Mouse (Mus musculus) B cell, adult 2 months (primary cell): ENCODE results near the gene Apbb2.

Experiments used
- DNase-seq, 2 experiments: peaks; one replicate each; pipeline ENCODE4 v3.0.0; 2022

Gene Apbb2

DNA sequence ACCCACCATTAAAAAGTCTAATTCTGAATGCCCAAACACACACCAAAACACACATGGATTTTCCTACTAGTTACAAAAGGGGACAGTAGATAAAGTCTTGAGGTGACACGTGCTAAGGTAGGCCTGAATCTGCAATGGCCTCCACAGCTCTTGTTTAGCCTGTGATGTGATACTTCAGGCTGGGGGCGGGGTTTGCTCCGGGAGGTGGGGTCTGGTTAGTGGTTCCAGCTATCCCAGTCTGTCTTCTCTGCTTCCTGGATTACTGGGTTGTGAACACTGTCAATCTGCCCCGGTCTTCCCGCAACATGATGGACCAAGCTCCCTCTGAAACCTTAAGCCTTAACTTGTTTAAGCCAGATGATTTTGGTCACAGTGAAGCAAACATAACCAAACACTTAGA is 210.0 kb downstream of the Apbb2 start:
- DNase-seq = no peak

DNA sequence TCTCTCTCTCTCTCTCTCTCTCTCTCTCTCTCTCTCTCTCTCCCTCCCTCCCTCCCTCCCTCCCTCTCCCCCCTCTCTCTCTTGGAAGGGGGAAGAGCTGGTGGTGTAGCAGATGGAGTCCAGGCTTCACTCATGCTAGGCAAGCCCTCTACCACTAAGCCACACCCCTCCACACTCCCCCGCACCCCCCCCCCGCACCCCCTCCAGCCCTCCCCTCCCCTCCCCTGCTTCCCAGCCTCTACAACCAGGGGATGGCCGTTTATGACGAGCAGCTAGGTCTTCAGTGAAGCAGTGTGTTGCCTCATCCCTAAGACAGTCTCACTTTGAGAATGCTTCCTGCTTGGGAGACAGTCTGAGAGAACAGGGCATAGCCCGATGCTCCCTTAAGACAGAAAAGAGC is 210.6 kb downstream of the Apbb2 start:
- no peak for DNase-seq

DNA sequence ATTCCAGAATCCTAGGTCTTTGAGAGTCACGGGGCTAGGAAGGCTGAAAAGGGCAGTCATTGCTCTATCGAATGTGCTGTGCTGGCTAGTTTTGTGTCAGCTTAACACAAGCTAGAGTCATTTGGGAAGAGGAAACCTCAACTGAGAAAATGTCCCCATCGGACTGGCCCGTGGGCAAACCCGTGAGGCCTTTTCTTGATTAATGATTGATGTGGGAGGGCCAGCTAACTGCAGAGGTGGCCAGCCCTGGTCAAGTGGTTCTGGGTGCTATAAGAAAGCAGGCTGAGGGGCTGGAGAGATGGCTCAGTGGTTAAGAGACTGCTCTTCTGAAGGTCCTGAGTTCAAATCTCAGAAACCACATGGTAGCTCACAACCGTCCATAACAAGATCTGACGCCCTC is 212.2 kb downstream of the Apbb2 start:
- DNase-seq = no peak

DNA sequence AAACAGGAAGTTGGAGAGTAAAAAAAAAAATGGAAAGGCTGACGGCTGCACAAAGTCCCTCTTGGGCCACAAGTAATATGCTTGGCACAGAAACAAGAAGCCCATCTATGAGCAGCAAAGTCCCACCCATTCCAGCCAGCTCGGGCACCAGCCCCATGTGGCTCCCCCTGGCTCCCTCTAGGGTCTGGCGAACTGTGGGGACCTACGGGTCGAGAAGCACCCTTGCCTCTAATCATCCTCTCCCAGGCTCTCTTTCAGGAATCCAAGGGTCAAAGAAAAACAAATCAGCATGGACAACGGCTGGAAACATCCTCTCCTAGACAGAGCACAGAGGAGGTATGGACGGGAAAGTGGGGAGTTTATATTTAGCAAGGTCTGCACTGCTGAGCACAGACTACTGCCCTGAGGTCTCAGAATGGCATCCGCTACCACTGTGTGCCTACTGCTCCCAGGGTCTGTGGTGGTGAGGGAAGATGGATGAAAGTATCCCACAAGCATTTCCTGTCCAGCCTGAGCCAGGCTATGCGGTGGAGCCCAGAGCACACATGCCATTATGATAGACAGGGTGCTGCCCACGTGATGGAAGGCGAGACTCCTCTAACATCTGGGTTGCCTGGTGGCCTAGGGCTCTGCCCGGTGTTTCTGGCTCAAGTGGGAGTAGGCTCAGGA is 212.7 kb downstream of the Apbb2 start:
- no peak for DNase-seq

DNA sequence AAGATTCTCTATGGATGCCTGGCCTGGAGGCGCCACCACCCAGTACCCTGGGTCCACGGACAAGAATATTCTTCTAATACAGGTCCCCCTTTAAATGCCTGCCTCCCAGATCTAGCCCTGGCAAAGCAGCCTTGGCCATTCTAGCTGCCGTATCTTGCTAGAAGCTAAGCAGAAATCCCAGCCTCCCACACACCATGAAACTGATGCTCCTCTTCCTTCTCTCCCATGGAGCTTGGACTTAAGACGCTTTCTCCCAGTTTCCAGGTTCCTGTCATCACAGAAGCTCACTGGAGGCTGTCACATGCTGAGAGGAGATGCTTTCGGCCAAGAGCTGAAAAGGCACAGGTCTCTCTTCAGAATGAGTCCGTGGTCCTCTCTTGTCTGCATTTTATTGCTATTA is 213.3 kb downstream of the Apbb2 start:
- DNase-seq = no peak

DNA sequence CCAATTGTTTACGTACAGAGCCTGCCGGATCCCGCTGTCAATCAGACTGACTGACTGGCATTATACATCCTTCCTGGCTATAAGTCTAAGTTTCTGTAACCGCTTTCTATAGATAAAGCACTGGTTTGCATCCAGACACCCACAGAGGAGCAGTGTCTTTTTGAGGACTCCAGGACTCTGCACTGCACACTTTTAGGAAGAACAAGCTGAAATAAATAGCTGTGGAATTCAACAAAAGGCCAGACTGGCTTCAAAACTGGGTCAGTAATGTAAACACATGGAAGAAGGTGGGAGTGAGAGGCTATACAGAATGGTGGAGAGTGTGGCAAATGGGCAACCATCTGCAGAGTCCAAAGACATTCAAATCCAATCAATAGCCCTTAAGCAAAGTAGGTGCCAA is 218.0 kb downstream of the Apbb2 start:
- no peak for DNase-seq

DNA sequence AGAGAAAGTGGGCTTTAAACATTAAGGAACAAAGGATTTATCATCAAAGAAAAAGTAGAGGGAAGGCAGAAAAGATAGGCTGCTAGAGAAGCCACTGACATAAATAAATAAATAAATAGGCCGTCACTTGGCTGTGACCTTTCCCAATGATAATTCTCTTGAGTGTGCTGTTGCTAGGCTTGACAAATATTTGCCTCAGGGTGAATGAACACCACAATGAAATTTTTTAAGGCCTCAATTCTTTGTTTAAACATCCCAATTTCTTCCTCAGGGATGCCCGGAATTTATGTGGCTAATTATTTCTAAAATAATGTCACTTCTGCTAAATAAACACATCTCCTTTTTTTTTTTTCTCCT is 219.3 kb downstream of the Apbb2 start:
- DNase-seq = no peak

DNA sequence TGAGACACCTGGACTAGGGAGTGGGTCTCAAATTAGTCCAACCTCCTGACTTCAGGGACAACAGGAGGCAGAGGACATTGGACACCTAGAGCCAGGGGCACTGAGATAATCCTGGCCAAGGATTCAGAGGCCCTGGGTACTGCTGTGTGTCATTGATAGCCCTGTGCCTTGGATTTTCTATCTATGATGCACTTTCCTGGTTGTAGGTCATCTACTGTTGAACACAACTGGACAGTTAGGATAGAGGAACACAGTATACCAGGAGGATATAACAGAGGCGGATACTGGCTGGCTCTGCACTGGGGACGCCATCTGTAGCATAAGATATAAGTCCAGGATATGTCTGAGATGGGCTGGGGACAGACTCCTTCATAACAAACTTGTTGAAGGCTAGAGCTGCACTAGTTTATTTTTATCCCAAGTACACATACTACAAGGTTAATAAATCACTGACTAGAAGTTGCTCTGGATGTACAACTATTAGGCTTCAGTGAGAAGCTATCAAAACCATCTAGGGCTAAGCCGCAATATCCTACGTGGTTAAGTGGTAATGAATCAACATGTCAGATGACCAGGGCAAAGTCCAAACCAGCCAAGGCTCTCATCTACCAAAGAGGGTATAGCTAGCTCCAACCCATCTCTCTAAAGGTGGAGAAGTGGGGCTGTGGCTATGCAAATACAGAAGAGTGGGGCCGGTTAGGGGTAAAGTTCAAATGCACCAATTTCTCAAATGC is 219.9 kb downstream of the Apbb2 start:
- no peak for DNase-seq

DNA sequence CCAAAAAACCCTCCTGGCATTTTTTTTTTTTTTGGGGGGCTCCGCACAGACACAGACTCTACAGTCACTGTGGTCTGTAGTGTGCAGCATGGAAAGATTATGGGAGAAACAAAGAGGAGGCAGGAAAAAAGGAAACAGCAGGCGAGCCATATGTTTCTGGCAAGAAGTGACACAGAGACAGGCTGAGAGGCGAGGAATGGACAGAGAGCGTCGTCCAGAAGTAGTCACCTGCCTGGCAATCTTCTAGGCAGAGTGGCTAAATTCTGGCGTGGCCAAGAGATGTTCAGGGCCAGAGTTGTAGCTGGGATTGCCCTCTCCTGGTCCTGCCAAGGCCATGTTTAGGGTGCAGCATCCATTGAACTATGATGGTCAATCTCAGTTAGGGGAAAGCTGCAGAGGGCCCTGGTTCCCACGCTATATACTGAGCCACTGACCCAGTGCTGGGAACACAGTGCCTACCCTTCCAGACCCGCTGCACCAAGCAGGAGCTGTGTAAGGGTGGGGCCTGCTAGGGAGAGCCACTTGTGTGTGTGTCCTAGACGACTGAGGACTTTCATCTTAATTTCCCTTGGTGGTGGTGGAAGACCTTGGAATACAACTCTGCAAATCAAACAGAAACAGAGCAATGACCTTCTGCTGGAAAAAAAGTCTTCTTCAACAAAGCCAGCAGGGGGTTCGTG is 224.7 kb downstream of the Apbb2 start:
- no peak for DNase-seq

DNA sequence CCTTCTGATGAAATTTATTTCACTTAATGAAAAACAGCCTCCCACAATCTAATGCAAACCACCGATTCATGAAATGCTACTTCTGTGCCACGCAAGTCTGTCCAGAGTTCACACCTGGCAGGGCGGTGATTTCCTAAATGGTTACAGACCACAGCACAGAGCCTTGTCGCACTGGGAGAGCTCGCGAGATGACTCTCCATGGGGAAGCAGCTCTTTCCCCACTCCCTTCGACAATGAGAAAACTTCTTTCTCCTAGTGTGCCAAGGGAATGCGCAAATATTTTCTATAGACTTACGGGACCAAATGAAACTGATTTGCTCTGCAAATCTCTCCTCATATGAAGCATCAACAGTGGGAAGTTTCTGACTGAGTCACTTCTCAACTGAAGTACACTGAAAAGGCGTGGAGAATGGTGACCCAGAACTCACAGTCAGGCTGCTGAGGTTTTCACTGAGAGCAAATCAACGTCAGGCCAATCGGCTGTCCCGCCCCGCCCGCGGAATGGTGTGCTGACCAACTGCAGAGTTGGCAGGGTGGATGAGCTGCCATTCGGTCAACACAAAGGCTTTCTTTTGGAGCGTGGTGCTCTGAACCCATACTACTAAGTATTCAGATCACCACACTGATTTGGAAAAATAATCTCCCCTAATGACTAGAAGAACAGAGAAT is 225.6 kb downstream of the Apbb2 start:
- DNase-seq = no peak

DNA sequence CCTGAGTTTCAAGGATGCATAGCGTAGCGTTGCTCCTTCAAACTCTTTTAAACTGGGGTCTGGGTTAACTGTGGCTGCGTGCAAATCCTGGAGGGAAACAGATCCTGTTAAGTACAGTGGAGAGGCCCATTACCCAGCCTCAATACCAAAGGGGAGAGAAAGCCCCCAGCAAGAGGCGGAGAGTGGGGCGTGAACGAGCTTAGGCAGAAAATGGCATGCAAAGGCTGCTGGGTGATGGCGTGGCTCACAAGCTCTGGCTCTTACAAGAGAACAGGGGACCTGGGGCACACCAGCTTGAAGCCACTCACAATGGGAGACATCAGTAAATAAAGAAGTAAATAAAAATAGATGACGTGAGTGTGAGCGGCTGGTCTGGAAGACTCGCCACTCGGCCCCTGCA is 226.8 kb downstream of the Apbb2 start:
- no peak for DNase-seq

DNA sequence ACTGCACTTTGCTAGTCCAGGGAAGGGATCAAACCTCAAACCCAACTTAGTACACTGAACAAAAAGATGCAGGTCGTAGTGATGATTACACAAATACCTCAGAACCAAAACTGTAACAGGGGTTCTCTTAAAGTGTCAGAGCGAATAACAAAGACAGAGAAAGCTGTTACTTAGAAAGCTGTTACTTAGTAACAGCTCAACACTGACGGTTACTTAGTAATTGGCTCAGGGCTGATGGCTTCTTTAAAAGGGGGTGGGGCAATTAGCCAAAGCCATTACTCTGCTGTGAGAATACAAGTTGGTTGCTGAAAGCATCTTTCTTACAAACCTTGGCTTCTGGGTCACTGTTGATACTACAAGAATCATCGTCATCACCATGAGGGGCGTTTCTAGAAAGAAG is 227.3 kb downstream of the Apbb2 start:
- DNase-seq = no peak

DNA sequence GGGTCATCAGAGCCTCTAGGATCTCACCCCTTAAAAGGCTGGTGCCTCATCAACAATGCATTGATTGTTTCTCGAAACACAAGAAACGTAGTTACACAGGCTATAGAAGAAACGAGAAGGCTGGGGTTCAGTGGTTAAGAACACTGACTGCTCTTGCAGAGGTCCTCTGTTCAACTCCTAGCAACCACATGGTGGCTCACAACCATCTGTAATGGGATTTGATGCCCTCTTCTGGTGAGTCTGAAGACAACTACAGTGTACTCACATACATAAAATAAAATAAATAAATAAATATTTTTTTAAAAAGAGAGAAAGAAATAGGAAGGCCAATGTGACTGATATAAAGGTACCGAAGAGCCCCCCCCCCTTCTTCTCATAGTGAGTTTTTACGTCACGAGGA is 228.0 kb downstream of the Apbb2 start:
- DNase-seq = no peak

DNA sequence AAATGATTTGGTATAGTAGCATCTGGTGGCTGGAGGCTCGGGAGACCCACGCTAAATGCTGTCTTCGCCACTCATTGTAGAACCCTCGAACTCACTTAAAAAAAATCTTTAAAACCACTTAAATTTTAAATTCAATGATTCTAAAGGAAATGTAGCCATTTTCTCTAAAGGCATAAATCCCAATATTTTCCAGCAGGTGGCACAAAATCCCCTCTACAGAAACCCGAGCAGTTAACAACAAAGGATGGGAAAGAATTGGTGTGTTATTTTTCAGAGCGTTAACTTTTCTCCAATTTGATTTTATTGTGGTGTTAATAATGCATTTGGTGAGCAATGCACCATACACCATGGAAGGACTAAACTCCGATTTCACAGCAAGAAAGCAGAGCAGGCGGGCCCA is 231.1 kb downstream of the Apbb2 start:
- no peak for DNase-seq

DNA sequence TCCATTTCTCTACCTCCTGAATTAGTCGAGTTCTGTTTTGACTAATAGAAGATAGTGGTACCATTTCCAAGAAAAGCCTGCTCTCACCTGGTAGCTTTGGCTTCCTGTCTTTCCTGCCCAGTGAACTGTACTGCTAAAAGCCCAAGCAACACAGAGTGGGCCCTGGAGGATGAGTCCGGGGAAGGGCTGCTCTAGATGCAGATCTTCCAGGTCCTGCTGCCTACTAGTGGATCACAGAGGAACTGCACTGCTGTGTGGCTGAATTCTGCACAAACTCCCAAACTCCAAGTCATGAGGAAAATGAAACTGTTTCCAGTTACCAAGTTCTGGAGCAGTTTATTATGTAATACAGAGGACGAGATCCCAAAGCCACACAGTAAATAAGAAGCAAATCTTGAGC is 232.9 kb downstream of the Apbb2 start:
- peak; percentile 33 to 37 for DNase-seq

DNA sequence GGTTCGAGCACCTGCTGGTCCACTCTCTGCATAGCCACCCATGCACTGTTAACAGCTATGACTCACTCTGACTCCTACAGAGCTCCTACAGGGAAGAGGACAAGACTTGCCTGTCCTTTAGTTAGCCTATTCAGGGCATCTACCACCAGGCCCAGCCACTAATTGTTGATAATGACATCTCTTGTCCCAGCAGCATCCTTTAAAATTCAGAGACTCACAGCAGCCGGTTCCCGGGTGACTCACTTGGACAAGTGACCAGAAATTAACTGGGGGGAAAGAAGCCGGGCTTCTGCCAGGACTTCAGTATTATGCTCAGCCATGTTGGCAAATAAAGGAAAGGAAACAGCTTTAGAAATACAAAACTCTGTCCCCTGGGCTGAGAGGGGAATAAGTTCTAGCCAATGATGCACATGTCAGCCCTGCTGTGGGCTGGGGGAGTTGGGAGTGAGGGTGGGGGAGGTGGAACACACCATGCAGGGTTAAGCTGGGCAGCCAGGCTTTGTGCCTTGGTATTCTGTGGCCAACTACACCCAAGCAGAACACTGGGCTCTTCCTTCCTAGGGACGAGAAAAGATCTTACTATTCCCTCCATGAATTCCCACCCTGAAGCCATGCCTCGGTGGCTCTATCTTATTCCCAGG is 233.7 kb downstream of the Apbb2 start:
- no peak for DNase-seq

DNA sequence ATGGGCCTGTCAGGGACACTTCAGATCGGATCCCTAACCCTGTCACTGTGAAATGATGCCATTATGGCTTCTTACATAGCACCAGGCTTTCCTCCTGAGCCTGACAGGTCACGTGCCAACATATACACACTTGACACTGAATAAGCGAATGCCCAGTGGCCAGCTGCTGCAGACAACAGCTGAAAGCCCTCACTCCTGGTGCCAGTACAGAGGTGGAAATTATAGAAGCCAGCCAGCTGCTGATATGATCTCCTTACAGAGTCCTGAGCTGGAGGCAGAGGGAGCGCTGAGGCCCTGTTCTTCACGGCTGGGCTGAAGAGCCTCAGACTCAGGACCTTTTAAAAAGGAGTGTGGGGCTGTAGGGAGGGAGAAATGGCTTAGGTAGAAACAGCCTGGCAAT is 234.5 kb downstream of the Apbb2 start:
- no peak for DNase-seq

DNA sequence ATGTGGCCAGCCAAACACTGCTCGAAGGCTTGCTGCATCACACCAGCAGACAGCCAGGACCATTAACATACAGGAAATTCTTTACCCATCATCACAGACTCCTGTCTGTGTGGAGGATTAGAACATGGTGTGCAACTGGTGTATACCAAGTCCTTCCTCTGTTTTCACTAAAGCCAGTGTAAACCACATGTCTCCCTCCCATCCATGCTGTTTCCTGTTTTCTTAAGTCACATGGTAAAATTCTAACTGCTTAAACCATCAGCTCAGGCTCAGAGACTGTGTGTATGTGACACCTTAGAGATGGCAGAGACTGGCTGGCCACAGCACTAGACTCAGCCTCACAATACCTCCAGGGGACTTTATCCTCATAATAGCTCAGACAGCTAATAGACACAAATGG is 236.5 kb downstream of the Apbb2 start:
- DNase-seq = no peak

DNA sequence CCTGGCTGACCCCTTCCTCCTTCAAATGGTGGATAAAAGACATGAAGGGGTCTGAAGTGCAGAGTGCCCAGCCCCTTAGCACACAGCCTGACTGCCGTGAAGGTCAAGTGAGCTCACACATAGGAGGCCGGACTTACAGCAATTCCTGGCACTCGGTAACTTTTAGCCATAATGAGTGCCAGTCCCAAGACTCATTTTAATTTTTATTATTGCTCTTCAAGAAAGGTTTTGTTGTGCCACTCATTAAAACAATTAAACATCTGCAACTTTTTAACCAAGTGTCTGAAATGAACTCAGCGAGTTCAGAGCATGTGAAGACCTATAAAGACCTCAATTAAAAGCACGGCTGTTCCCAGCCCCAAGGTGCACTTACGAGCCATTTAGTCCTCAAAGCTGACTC is 239.6 kb downstream of the Apbb2 start:
- DNase-seq = no peak

DNA sequence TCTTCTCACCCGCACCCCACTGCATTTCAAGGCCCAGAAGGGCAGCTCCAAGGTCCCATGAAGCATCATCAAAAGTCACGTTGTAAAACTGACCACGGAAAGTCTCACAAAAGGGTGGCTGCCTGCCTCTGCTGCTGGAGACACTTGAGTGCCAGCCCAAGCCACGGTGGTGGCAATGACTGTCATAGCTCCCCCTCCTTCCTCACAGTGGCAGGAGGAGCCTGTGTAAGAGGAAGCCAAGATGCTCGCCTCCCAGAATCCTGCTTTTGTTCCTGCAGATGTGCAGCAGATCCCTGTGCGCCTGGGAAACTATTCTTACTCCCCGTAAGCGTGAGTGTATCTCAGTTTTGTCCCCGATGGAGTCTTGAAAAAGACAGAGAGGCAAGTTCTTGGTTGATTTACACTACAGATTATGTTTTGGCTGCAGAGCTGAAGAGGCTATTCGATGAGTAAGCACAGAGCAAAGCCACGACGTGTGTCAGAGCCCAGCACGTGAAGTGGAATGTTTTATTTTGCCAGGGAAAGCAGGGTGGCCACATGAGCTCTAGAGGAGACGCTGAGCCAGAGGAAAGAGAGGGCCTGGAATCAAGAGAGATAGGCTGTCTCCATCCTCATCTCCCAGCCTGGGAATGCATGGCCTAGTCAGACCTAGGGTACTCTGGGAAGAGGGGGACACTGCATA is 241.9 kb downstream of the Apbb2 start:
- DNase-seq = no peak

DNA sequence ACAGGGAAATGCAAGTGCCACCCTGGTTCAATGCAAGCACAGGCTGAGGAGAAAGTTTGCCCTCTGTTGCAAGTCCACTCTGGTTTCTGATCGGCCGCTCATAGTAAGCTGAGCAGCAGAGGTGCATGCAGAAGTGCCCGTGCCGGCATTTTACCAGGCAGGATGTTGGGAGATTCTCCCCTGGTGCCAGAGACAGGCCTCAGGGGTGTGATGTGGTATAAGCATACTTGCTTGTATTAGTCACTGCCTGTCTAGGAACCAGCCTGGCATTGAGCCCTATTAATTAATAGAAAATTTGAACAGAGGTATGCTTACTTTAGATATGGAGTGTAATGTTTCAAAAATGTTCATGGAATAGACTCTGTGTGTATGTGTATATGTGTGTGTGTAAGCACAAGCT is 244.2 kb downstream of the Apbb2 start:
- no peak for DNase-seq

DNA sequence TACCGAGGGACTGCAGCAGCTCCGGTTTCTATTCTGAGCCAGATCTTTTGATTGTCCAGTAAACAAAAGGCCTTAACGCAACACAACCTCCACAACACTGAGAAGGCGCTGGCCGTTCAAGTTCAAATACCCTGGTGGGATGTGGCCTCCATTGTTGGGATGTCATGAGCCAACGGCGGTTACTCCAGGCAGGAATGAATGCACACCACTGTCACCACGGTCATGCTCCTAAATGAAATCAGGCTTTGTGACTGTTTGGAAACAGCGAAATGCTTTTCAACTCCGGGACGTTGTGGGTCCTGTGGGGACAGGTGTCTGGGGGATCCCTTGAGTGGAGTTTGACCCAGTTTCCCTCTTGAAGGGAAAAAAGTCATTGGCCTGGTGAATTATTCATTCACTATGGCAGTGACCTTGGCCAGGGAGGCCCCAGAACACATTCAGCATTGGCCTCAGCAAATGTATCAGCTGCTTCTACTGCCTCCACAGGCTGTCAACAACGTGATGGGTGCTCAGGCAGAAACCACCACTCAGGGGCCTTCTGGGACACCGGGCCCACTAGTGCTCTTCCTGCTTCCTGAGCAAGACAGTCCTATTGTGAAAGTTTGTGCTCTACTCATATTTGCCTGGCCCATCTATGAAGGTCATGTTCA is 244.9 kb downstream of the Apbb2 start:
- no peak for DNase-seq
